Mouse (Mus musculus): ENCODE results near the gene Rai2. TPM values are rescaled to one million over a fixed set of nuclear protein-coding genes. Genes with fewer than 3 reads are reported as not detected.

Gene Rai2
- total RNA-seq, 2 experiments from 2014 or later, result 9.5 to 11.4 TPM

DNA sequence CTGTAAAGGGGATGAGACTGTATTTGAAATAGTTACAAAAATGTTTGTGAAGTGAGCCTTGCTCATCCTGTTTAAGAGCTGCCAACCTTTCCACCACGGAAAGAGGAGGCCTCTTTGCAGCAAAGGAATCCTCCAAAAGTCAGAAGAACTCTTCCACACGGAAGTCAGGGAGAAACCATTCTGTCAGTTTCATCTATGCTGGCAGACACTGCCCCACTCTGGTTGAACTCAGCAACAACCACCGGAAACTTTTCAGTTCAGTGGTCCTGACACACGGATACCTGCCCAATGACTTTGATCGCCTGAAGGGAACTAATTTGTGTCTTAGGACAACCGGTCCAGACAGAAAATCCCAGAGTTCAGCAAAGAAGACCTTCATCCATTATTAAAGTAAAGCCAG is 73.3 kb downstream of the Rai2 start:
- peak; percentile 30 to 47 for DNase-seq (ENCODE audit: low spot score in 2 of 2)

DNA sequence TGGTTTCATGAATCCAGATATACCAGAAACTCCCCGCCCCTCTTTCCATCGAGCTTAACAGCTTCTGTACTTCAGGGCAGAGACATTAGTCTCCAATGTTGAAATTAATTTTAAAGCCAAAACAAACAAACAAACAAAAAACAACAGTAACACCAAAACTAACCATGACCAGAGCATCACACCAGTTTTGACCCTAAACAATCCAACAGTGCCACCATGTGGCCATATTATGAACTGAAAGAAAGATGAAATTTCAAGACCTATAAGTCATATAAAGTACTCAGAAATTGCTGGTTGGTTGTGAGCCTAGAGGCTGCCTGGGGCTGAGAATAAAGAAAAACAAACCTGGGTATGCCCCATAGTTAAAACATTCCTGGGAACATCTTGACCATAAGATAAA is 109.3 kb downstream of the Rai2 start:
- DNase-seq (ENCODE audit: low spot score in 2 of 2), result peak in 1 of 2 experiments; percentile 20

Measured in layer of hippocampus, postnatal 10 days (tissue).